Mouse (Mus musculus): ENCODE results near the gene Nos1ap.

The Nos1ap gene

DNA sequence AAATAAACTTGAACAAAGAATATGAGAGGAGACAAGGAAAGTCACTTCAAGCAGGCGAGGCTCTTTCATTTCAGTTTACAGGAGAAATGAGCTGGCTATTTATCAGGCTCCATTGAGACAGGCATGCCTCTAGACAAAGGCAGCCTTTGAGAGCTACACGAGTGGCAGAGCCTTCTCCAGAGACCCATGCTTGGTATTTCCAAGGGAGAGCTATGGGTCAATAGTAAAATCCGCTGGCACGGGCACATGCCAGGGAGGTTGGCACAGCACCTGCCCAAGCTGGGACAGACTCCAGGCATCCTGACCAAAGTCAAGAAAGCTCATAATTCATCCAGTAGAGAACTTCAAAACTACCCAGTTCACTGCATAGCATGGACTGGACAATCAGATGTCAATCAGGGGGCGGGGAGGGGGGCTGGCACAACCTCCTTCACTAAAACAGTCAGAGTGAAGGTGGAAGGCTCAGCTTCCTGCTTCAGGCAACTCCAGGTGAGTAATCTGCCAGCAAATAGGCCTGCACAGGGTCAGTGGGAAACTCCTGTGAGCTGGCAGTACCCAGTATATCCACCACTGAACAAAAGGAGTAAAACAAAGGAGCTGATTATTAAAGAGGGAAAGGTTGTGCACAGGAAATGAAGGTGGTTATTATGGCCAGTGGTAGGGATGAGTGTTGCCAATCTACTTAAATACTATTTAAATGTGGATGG lies 129.6 kb downstream of the Nos1ap start:
- no peak for DNase-seq (ENCODE audit: low spot score)

DNA sequence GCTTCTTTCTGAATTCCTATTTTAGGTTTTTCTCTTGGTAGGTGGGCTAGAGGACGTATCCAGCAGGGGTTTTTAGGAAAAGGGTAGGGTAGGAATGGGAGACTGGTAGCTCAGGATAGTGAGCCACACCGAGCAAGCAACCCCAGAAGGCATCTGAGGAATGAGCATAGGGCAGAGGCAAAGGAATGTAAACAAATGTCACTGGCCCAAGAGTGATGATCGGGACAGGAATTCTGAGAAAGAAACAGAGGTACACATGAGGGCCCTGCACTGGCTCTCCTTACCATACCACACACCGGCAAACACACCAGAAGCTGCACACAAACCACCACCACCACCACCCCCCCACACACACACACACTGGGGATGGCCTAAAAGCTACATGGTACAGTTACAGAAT lies 132.0 kb downstream of the Nos1ap start:
- DNase-seq (ENCODE audit: low spot score) = no peak

DNA sequence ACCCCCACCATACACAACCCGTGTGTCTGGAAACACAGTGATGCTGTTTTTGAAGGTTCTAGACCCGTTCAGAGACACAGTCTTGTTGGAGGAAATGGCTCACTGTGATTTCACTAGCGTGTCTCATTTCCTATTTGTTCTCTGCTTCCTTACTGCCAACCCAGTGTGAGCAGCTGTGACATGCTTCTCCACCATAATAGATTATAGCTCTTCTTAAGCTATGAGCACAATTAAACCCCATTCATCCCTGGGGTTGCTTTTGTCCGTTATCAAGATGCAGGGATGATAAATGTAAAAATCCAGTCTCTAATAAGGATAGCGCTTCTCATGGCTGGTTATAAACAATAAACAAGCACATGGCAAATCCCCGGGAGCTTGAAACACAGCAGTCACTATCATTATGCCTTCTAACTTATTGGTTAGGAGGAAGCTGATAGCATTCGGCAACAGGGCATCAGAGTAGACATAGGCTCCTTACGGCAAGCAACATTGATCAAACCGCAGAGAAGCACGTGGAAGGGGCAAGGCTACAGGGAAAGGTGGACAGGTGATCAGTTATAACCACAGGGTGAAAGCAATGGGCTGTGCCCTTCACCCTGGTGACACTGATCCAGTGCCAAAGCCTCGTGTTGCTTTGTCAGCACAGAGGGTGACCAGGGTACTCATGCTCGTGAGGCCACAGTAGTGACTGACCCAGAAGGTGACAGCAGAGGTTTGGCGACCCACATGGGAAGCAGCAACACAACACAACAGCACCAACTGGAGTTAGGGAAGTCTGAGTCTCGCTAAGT lies 133.6 kb downstream of the Nos1ap start:
- DNase-seq (ENCODE audit: low spot score) = no peak

DNA sequence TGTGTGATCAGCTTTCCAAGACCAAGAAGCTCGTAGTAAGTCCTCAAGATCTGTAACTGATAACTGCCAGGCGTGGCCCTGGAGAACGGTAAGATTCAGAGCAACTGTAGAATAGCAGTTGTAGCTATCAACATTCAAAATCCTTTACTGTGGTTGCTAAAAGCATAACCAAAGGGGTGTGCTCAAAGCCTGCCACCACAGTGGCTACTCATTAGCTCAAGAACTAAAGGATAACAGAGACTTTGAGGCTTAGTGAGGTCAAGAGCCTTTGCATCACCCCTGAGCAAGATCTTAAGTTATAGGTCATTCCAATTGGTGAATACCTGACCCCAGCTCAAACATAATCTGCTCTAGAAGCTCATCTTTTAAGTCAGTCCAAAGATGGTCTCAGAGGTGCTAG lies 134.3 kb downstream of the Nos1ap start:
- no peak for DNase-seq (ENCODE audit: low spot score)

DNA sequence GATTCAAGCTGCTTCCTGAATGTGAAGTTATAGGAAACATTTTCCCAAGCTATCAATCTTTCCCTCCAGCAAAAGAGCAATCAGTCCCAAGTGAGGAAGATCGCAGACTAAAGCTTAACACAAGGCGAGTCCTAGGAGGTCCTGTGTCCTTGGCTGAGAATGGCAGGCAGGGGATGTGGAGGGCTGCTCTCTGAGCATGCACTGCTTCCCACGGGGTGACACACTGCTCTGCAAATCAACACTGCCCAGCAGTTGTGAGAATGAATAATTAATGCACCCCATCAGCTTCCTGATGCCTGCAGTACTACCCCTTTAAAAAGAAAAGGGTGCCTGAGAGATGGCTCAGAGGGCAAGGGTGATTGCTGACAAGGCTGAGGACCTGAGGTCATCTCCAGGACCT lies 136.2 kb downstream of the Nos1ap start:
- DNase-seq (ENCODE audit: low spot score) = no peak

DNA sequence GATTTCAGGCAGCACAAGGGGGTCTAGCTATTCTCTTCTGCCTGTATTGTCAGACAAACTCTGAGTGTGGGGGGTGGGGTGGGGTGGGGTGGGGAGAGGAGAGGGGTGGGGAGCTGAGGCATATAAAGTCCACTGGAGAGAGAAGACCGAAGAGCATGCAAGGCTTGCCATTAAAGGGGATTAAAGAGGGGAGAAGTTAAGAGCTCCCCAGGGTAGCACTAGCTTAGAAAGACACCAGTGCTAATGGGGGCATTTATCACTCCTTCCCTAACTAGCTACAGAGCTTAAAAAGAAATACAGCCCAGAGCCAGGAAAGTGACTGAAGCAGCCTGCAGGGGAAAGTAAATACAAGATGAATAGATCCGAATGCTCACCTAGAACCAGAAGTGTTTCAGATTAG lies 141.4 kb downstream of the Nos1ap start:
- no peak for DNase-seq (ENCODE audit: low spot score)

DNA sequence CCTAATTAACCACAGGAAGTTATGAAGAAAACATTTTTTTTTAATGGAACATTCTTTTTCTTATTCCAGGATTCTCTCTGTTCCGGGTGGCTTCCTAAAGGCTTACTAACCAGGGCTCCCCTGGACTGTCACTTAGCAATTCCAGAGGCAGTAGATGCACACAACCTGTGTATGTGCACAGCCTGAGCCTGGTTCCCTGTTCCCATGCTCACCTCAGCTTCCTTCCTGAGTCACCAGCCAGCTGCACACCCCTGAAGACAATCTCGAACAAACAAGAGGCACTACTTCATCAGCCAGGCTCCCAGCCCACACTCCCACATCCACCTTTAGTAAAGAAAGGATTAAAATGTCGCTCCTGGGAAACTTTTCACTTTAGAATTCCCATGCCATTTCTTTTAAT lies 144.2 kb downstream of the Nos1ap start:
- DNase-seq (ENCODE audit: low spot score) = no peak

DNA sequence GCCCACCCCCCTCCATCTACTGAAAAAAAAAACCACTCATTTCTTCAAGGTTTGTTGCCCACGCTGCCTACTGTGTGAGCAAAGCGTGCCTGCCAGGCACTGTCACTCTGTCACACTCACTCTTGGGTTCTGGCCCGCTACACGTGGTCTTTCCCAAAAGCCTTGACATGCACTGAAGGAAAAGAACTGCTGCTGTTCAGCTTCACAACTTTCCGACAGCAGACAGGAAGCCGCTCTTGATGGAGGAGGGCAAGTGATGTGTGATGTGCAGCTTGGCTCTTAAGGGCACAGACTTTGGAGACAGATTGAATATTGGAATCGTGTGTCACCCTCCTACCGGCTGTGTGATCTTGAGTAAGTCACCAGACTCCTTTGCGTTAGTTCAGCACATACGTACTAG lies 149.3 kb downstream of the Nos1ap start:
- DNase-seq (ENCODE audit: low spot score) = no peak

DNA sequence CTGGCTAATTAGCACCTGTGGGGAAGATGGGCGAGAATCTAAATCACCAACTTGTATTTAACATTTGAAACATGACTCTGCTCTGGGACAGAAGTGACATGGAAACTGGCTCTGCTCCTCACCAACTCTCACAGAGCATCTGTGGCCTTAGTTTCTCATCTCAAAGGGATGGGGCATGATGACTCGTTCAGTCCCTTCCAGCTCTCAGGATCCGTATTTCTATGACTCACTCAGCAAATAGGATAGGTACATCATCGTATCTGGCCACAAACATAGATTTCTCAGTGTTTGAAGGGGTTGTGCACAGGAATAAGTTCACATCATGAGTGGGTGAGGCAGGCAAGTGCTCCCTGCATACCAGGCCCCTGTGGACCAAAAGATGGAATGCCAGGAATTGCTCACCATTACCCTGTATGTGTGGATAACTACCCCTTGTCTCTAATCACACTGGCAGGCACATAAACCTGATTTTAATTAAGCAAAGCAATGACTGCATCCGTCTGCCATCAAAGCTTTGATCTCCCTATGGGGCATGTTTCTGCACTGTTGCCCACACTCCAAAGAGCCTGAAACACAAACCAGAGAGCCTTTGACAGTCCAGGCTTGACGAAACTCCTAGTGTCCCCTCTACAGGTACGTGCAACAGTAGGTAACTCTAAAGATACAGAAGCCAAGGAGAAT lies 151.1 kb downstream of the Nos1ap start:
- DNase-seq (ENCODE audit: low spot score) = no peak

DNA sequence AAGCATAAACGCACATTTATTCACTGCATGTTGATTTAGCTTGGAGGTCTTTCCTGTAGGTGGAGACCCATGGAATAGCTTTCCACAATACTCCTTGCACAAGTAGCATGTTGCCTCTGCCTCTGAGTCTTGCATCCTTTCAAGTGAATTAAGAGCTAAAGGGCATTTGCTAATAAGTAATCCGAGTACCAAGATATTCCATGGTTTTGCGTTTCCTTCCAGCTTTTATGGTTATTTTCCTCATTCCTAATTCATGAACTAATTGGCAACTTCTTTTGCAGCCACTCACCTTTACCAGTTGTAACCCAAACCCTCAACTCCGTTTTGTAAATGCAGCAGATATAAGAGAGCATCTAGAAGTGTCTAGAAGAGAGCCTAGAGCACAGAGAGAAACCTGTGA lies 155.5 kb downstream of the Nos1ap start:
- DNase-seq (ENCODE audit: low spot score) = no peak

DNA sequence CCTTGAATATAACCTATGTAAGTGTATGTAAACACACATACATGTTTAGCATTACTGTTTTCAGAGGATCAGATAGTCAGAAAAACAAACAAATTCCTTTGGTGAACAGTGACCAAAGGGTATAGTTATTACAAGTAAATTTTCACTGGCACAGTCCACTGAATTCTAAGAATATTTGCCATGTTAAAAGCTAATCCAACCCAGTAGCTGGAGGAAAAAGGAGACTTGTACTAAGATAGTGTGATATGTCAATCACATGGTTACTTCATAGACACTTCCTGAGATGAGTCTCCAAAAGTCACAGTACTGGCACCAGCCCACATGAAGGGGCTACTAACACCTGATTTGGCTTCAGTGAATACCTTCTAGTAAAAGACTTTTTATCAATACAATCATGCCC lies 156.0 kb downstream of the Nos1ap start:
- no peak for DNase-seq (ENCODE audit: low spot score)

DNA sequence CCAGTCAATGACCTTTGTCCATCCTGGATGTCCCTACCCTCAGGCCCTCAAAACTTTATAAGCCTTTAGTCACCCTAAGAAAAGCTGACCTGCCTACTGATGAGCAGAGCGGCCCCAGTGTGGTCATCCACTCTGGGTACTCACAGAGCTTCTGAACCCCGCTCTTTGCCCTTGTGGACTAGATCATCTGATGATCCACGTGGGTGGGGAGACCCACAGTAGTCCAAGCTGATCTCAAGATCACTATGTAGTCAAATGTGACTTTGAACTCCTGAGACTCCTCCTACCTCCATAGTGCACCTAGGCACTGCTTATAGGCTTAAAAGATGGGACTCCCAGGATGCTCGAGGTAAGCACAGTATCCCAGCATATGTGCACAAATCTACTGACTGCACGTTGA lies 157.4 kb downstream of the Nos1ap start:
- no peak for DNase-seq (ENCODE audit: low spot score)

DNA sequence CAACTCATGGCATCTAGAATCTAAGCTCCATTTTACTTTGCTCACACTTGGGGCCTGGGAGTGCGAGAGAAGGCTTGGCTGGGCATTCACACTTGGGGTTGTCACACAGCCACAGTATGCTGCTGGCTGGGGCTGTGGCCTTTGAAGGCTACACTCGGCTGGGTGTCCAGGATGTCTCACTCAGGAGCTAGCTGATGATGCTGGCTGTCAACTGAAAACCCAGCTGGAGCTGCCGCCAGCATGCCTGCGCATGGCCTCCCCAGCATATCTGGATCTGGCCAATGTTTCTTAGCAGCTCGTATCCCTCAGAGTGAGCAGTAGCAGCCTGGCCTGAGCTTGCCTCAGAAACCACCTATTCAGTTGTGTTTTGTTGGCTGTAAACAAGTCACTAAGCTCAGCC lies 158.3 kb downstream of the Nos1ap start:
- DNase-seq (ENCODE audit: low spot score) = no peak

DNA sequence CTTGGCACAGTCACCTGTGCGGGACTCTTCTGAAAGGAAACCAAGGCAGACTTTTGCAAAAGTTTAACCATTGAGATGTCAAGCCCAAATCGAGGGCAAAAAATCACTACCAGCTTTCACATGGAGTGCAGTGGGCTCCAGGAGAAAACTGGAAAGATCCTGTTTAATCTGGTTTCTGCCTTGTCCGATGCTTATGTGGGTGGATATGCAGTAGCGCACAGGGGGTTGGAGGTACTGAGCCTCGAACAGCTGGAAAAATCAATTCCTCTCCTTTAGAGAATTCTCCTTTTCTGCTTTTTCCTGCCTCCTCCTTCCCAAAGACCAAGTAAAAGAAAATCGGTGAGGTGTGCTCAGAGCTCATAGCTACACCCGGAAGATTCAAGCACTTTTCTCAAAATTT lies 159.0 kb downstream of the Nos1ap start:
- no peak for DNase-seq (ENCODE audit: low spot score)

DNA sequence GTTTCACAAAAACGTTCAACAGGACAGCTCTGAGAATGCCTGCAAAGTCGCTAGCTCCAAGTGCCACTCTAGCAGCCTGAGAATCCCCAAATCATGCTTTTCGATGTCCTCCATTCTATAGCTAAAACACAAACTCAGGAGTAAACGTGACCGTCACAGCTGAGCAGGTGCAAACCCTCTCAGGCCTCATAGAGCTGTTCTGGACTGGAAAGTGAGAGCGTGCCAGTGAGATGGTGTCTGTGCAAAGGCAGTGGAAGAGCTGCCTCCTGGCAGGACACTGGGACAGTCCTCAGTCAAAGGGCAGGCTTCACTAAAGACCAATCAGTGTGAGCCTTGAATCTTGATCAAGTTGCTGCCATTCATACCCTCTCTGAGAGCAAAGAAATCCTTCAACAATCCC lies 160.0 kb downstream of the Nos1ap start:
- DNase-seq (ENCODE audit: low spot score) = no peak

DNA sequence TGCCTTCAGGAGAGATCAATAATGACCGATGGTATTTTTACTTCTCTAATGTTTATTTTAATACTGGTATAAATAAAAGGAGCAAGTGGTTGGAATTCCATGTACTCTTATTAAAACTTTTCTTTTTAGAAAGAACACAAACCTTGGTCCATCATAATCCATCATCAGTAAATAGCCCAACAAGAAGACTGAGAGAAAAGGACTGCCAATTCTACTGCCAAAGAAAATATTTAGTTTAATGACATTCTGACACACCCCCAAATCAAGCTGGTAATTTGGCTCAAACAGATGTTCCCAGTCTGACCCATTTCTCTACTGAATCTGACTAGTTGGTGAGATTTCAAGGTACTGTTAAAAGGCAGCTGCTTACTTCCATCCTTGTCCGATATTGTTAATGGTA lies 161.5 kb downstream of the Nos1ap start:
- no peak for DNase-seq (ENCODE audit: low spot score)

DNA sequence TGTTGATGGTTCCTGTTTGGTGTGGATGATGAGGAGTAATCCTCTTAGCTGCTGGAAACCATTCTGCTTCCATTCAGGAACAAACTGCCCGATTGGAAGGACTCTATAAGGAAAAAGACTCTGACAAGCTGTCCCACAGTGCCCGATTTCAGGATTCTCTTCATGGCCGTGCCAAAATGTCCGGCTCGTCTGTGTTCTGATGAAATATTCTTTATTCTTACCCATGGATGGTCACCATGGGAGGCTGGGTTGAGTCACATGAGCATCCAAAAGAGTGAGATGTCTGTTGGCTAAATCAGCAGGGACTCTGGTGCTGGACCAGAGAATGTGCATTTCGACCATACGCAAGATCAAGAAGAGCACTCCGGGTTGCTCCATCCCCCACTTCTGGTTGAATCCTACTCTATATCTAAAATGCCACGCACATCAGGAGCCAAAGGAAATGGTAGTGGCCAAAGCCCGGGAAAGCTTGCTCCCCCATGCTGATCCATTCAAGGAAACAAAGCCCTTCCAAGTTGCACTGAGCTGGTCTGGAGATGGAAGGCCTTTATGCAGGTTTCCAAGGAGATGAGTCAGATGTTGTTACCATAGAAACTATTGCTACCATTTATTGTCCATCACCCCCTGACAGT lies 165.3 kb downstream of the Nos1ap start:
- DNase-seq (ENCODE audit: low spot score) = no peak

DNA sequence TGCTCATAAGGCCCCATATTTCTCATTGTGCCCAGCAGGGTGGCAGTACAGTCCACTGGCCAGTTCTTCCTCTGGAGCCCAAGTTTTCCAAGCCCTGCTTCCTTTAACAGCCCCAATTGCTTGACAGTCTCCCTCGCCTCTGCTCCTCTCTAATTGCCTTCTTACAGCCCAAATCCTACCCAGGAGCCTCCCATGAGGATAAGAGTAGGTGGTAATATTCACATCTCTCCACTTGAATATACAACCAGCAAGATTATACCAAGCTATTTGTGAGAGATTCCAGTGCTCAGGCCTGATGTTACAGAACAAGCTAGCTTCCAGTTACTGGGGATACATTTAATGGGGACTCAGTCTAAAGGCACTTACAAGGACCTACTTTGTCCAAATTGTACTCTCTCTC lies 166.6 kb downstream of the Nos1ap start:
- no peak for DNase-seq (ENCODE audit: low spot score)

DNA sequence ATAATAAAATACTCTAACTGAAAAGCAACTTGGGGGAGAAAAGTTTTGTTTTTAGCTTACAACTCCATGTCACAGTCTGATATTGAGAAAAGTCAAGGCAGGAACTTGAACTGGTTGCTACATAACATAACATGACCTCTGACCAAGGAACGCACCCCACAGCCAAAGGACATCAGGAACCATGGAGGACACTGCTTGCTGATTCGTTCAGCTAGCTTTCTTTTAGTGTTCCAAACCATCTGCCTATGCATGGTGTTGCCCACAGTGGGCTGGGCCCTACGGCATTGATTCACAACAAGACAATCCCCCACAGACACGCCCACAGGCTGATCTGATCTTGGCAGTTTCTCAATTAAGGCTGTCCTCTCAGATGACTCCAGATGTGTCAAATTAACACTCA lies 167.5 kb downstream of the Nos1ap start:
- no peak for DNase-seq (ENCODE audit: low spot score)

DNA sequence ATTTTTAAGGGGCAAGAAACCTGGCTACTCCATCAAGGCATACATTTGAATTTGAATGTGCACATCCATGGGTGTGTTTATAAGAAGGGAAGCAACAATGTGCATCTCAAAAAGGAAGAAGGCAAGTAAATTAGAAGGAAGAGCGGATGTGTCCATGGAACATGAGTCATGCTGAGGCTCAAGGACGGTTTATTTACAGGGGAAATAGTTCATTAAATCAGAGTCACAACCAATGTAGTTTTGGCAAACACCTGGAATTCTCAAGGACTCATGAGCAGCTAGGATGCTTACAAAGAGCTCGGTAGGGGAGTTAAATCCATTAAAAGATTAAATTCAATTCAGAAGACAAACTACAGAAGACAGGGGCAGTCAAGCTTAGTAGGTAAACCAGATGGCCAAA lies 169.7 kb downstream of the Nos1ap start:
- no peak for DNase-seq (ENCODE audit: low spot score)

DNA sequence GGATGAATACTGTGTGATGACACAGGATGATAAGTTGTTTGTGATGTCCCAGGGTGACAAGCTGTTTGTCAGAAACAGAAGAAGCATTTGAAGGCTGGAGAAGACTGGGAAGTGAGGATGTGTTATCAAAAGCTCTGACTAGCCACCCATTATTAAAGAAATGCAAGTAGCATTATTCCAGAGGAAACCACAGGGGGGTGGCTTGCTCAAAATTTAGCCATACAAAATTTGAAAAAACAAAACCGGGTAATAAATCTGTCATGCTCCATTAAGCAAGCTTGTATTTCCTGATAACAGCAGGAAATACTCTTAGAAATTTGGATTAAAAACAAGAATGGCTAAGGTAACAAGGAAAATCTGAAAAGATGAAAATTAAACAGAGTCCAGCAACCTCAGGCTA lies 171.5 kb downstream of the Nos1ap start:
- DNase-seq (ENCODE audit: low spot score) = no peak

DNA sequence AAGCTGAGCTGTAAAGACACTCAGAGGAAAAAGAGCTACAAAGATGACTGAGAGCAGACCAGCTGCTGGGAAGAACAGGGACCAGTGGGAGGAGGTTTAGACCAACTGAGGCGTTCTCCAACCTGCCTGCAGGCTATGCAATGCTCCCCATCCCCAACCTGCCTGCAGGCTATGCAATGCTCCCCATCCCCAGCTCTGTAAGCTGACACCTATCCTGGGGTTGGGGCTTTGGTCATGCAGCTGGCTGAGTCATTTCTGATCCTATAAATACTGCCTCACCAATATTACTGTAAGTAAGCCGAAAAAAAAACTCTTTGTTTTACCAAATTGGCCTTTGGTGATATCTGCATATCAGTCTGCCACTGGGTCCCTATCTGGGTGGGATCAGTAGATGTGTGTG lies 172.7 kb downstream of the Nos1ap start:
- no peak for DNase-seq (ENCODE audit: low spot score)

DNA sequence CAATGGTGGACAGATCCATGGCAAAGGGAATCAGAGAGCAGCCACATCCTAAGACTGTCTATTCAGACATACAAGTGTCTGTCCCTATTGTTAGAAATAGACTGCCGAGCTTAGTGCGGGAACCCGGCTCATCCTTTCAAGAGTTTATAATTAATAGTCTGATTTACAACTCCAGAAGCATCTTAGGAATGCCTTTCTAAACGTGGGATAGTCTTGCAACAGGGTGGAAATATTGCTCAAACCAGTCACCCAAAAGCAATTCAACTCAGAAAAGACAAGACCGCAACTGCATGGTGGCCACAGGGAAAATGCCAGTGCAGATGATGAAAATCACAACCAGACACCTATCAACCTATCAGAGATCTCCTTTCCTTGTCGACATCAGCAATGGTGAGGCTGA lies 173.5 kb downstream of the Nos1ap start:
- no peak for DNase-seq (ENCODE audit: low spot score)

All from adipocyte (in vitro differentiated cells).